In genomic region chr12:56637181-56637566, GRCm38 (mm10) we compare ENCODE assay signal across 9 mouse cellular contexts. TPM values are rescaled to one million over a fixed set of nuclear protein-coding genes. Genes with fewer than 3 reads are reported as not detected.
A peak's percentile ranks its signal among the peaks of the same experiment; 100 is the strongest.
DNase-seq lines count a peak whose midpoint lies in the region; ATAC-seq lines count a peak whose summit lies in the region.
"Had no signal": no experiment of that assay in that cellular context is flagged by ENCODE, and none has a peak within 500 bp of the region (broad histone marks: within the 10 kb centered on the region; RNA-seq: fewer than 3 reads in every experiment).

No protein-coding gene starts in this region.

- peak; percentile 59; the same call in 1 of the 2 replicates for ATAC-seq in embryonic facial prominence, embryonic 13.5 days (ENCODE audit: insufficient number of reproducible peaks, insufficient read depth, low FRiP score, low TSS enrichment, low read depth)
- no peak for ATAC-seq in liver, embryonic 11.5 days (replicated peaks; ENCODE audit: low FRiP score)
- peak; percentile 67 for ATAC-seq in neural tube, embryonic 13.5 days (ENCODE audit: low read depth)

- peak overlapping the region; percentile 57 for H3K4me2 ChIP-seq in embryonic facial prominence, embryonic 13.5 days
- peak overlapping the region; percentile 37 for H3K4me2 ChIP-seq in liver, embryonic 11.5 days
- peak overlapping the region; percentile 49 for H3K4me2 ChIP-seq in neural tube, embryonic 13.5 days

- no peaks in the 10 kb centered on the region for H3K4me1 ChIP-seq in embryonic facial prominence, embryonic 13.5 days
- no peaks in the 10 kb centered on the region for H3K4me1 ChIP-seq in liver, embryonic 11.5 days (replicated peaks; ENCODE audit: control insufficient read depth, insufficient read depth, low read length)
- H3K4me1 ChIP-seq in neural tube, embryonic 13.5 days (replicated peaks): peaks cover 3% of the 10 kb centered on the region; the same call in 1 of the 2 replicates

- no peak overlapping the region for H3K9ac ChIP-seq in embryonic facial prominence, embryonic 13.5 days
- no peak overlapping the region for H3K9ac ChIP-seq in liver, embryonic 11.5 days (ENCODE audit: low read depth, low read length)
- H3K9ac ChIP-seq in neural tube, embryonic 13.5 days: no peak overlapping the region

- 5% methylated on average over 5 of the region's 5 CpGs for WGBS in embryonic facial prominence, embryonic 13.5 days
- WGBS in liver, embryonic 11.5 days: 8% methylated on average over 5 of the region's 5 CpGs
- 2% methylated on average over 5 of the region's 5 CpGs for WGBS in neural tube, embryonic 13.5 days

- peak overlapping the region; percentile 30 for H3K4me3 ChIP-seq in embryonic facial prominence, embryonic 13.5 days
- H3K4me3 ChIP-seq in liver, embryonic 11.5 days (ENCODE audit: low read depth, low read length): no peak overlapping the region
- H3K4me3 ChIP-seq in neural tube, embryonic 13.5 days: peak overlapping the region; percentile 21

- H3K9me3 ChIP-seq in embryonic facial prominence, embryonic 13.5 days: no peaks in the 10 kb centered on the region
- no peaks in the 10 kb centered on the region for H3K9me3 ChIP-seq in liver, embryonic 11.5 days (ENCODE audit: control insufficient read depth, low read length)
- H3K9me3 ChIP-seq in neural tube, embryonic 13.5 days: no peaks in the 10 kb centered on the region

- H3K27ac ChIP-seq in embryonic facial prominence, embryonic 13.5 days: no peak overlapping the region
- no peak overlapping the region for H3K27ac ChIP-seq in liver, embryonic 11.5 days (ENCODE audit: low read depth, low read length)
- H3K27ac ChIP-seq in neural tube, embryonic 13.5 days (replicated peaks): no peak overlapping the region

- no peaks in the 10 kb centered on the region for H3K36me3 ChIP-seq in embryonic facial prominence, embryonic 13.5 days
- no peaks in the 10 kb centered on the region for H3K36me3 ChIP-seq in liver, embryonic 11.5 days (ENCODE audit: control insufficient read depth, insufficient read depth, low read length)
- H3K36me3 ChIP-seq in neural tube, embryonic 13.5 days: no peaks in the 10 kb centered on the region

- DNase-seq in 416B (ENCODE audit: low read depth): peak; percentile 68
- peak; percentile 66 for DNase-seq in adrenal gland, postnatal 14 days
- peak; percentile 36 to 57 for DNase-seq in heart, postnatal 10 days
- DNase-seq in kidney, postnatal 36 days: peak; percentile 30 to 76
- DNase-seq in liver, embryonic 11.5 days (ENCODE audit: low spot score): no peak
- DNase-seq in spleen, adult 18-20 months: no peak

- peaks cover 9% of the 10 kb centered on the region for H3K27me3 ChIP-seq in embryonic facial prominence, embryonic 13.5 days
- no peaks in the 10 kb centered on the region; the same call in none of the 2 replicates for H3K27me3 ChIP-seq in liver, embryonic 11.5 days (replicated peaks; ENCODE audit: control insufficient read depth, insufficient read depth, low read length)
- peaks cover 56% of the 10 kb centered on the region for H3K27me3 ChIP-seq in neural tube, embryonic 13.5 days

- intact Hi-C loops in heart, postnatal 10 days (cut with DNase I): loop anchor here (2.0 kb wide), 2 partner anchors 48 to 578 kb away; no protein-coding TSS in a partner anchor

RNA-seq across cellular contexts. Expression of gene Nkx2-9, which starts 24.1 kb away (rescaled TPM):
- 0.37 TPM in 1 of 2 replicates, not detected in the other for total RNA-seq in adrenal gland, postnatal 14 days (2021)
- not detected in 2 replicates for polyA plus RNA-seq in embryonic facial prominence, embryonic 13.5 days (2015; fragmentation: Nextera tagmentation; extraction: Ambion mirVana)
- under 1 TPM in 1 of 2 experiments, not detected in 1; 0.34 TPM for total RNA-seq in heart, postnatal 10 days (2021)
- not detected in 2 replicates for polyA plus RNA-seq in liver, embryonic 11.5 days (2014; fragmentation: Nextera tagmentation; extraction: Ambion mirVana)
- polyA plus RNA-seq in neural tube, embryonic 13.5 days (2015; fragmentation: Nextera tagmentation; extraction: Ambion mirVana): not detected in 2 replicates
- total RNA-seq: neutrophil, adult 5-6 weeks had no signal

RNA-seq across cellular contexts. Expression of gene Pax9, which starts 54.4 kb away (rescaled TPM):
- 0.07 TPM in 1 of 2 replicates, not detected in the other for total RNA-seq in adrenal gland, postnatal 14 days (2021)
- 13.5 and 17.7 TPM in 2 replicates for polyA plus RNA-seq in embryonic facial prominence, embryonic 13.5 days (2015; fragmentation: Nextera tagmentation; extraction: Ambion mirVana)
- under 1 TPM; 0.12 to 0.24 TPM for total RNA-seq in heart, postnatal 10 days (2021)
- 0.60 and 0.61 TPM in 2 replicates for polyA plus RNA-seq in liver, embryonic 11.5 days (2014; fragmentation: Nextera tagmentation; extraction: Ambion mirVana)
- 0.56 and 2.2 TPM in 2 replicates for polyA plus RNA-seq in neural tube, embryonic 13.5 days (2015; fragmentation: Nextera tagmentation; extraction: Ambion mirVana)
- total RNA-seq: neutrophil, adult 5-6 weeks had no signal

Comparison
In these comparisons a context has a peak if more than half of its experiments do, and no peak if none do; other contexts are left out.
1. DNase-seq: peak in 416B (single experiment), adrenal gland, postnatal 14 days (single experiment), heart, postnatal 10 days (2 of 2) and kidney, postnatal 36 days (2 of 2); none in liver, embryonic 11.5 days (single experiment) and spleen, adult 18-20 months (0 of 2).
2. Peak in every context shown above with its lines, with median percentiles within 50 percentile points of each other: H3K4me2 ChIP-seq.